Comparison of ENCODE assay signal across 20 mouse cellular contexts in genomic region chr9:83728428-83728827, GRCm38 (mm10).
A peak's percentile ranks its signal among the peaks of the same experiment; 100 is the strongest.
DNase-seq lines count a peak whose midpoint lies in the region; ATAC-seq lines count a peak whose summit lies in the region.
"Had no signal": no experiment of that assay in that cellular context is flagged by ENCODE, and none has a peak within 500 bp of the region (broad histone marks: within the 10 kb centered on the region; RNA-seq: fewer than 3 reads in every experiment).

No protein-coding gene starts in this region.

- H3K27me3 ChIP-seq in limb, embryonic 12.5 days: no peaks in the 10 kb centered on the region
- peaks cover 4% of the 10 kb centered on the region; the same call in 1 of the 2 replicates for H3K27me3 ChIP-seq in limb, embryonic 10.5 days (ENCODE audit: low read depth, poor library complexity, severe bottlenecking)

- H3K9me3 ChIP-seq in limb, embryonic 12.5 days: no peaks in the 10 kb centered on the region
- no peaks in the 10 kb centered on the region for H3K9me3 ChIP-seq in limb, embryonic 10.5 days (replicated peaks)
- H3K9me3 ChIP-seq: embryonic facial prominence, embryonic 10.5 days; G1E had no signal

- no peak overlapping the region for H3K27ac ChIP-seq in limb, embryonic 12.5 days
- H3K27ac ChIP-seq in limb, embryonic 10.5 days: no peak overlapping the region
- H3K27ac ChIP-seq: embryonic facial prominence, embryonic 10.5 days; hindbrain, embryonic 14.5 days; macrophage had no signal

- 0 out of 2 replicates have a peak, but pooled peaks have one; percentile 53 for ATAC-seq in limb, embryonic 12.5 days (ENCODE audit: insufficient number of reproducible peaks, insufficient read depth, low FRiP score, low TSS enrichment, low read depth)
- ATAC-seq: lung, postnatal 0 days had no signal

- H3K4me2 ChIP-seq in limb, embryonic 12.5 days: no peak overlapping the region
- H3K4me2 ChIP-seq: hindbrain, embryonic 14.5 days; midbrain, embryonic 11.5 days had no signal

- DNase-seq in limb, embryonic 10.5 days (ENCODE audit: low spot score): no peak
- peak; percentile 52 for DNase-seq in MEL-GATA-1-ER (ENCODE audit: extremely low read depth, low read depth)
- peak; percentile 17 for DNase-seq in induced T-regulatory cell, adult 2 months (ENCODE audit: low read depth)
- DNase-seq in adrenal gland, postnatal 14 days: no peak
- DNase-seq in Muller cell, postnatal 12 days (ENCODE audit: inconsistent ontology term): no peak
- no peak for DNase-seq in thymus, adult 18-20 months
- DNase-seq: adrenal gland, postnatal 25 days; cerebellum, adult 9-10 months; gastrocnemius, postnatal 25 days; heart, postnatal 36 days; kidney, adult 2 months; kidney, postnatal 10 days; thymus, postnatal 14 days had no signal

- no peak overlapping the region for H3K9ac ChIP-seq in limb, embryonic 12.5 days (replicated peaks)
- H3K9ac ChIP-seq: hindbrain, embryonic 14.5 days had no signal

- no peak overlapping the region for H3K4me3 ChIP-seq in limb, embryonic 12.5 days (replicated peaks)
- H3K4me3 ChIP-seq in limb, embryonic 10.5 days: no peak overlapping the region
- H3K4me3 ChIP-seq: embryonic facial prominence, embryonic 10.5 days had no signal

- WGBS in limb, embryonic 12.5 days: 83% methylated on average over 8 of the region's 8 CpGs
- WGBS in limb, embryonic 10.5 days: 79% methylated on average over 8 of the region's 8 CpGs

- H3K4me1 ChIP-seq in limb, embryonic 12.5 days (replicated peaks): peaks cover 4% of the 10 kb centered on the region; the same call in 1 of the 2 replicates
- H3K4me1 ChIP-seq in limb, embryonic 10.5 days: 0 out of 2 replicates have a peak, but pooled peaks cover 5% of the 10 kb centered on the region

- H3K36me3 ChIP-seq in limb, embryonic 12.5 days: no peaks in the 10 kb centered on the region
- H3K36me3 ChIP-seq in limb, embryonic 10.5 days: no peaks in the 10 kb centered on the region
- H3K36me3 ChIP-seq: embryonic facial prominence, embryonic 10.5 days; G1E had no signal

Comparison
In these comparisons a context has a peak if more than half of its experiments do, and no peak if none do; other contexts are left out.
1. DNase-seq: peak in MEL-GATA-1-ER (single experiment) and induced T-regulatory cell, adult 2 months (single experiment); none in limb, embryonic 10.5 days (single experiment), adrenal gland, postnatal 14 days (single experiment), Muller cell, postnatal 12 days (single experiment) and thymus, adult 18-20 months (0 of 2).